In genomic region chr5:54073291-54073690, GRCm38 (mm10) we compare ENCODE assay signal across 10 mouse cellular contexts.
DNase-seq lines count a peak whose midpoint lies in the region; ATAC-seq lines count a peak whose summit lies in the region.
"Had no signal": no experiment of that assay in that cellular context is flagged by ENCODE, and none has a peak within 500 bp of the region (broad histone marks: within the 10 kb centered on the region; RNA-seq: fewer than 3 reads in every experiment).

No protein-coding gene starts in this region.

- DNase-seq in forebrain, embryonic 14.5 days (ENCODE audit: low spot score), result peak; percentile 54
- peak; percentile 37 for DNase-seq in layer of hippocampus, adult 11-12 months (ENCODE audit: low spot score)
- no peak for DNase-seq in layer of hippocampus, postnatal 10 days (ENCODE audit: low spot score in 2 of 2)
- peak; percentile 19 for DNase-seq in testis, postnatal 14 days (ENCODE audit: low spot score)
- DNase-seq in testis, postnatal 10 days (ENCODE audit: low spot score), result no peak
- no peak for DNase-seq in ovary, postnatal 14 days (ENCODE audit: low spot score)
- no peak for DNase-seq in urinary bladder, adult 2 months (ENCODE audit: low spot score)
- DNase-seq: adrenal gland, adult 2 months had no signal

- no peak overlapping the region for H3K9ac ChIP-seq in forebrain, embryonic 14.5 days (ENCODE audit: low read length)
- H3K9ac ChIP-seq in forebrain, embryonic 12.5 days, result no peak overlapping the region

- no peaks in the 10 kb centered on the region for H3K36me3 ChIP-seq in forebrain, embryonic 14.5 days (ENCODE audit: control insufficient read depth, insufficient read depth, low read length)
- no peaks in the 10 kb centered on the region for H3K36me3 ChIP-seq in forebrain, embryonic 12.5 days (replicated peaks)

- H3K4me2 ChIP-seq in forebrain, embryonic 14.5 days (ENCODE audit: low read length), result no peak overlapping the region
- H3K4me2 ChIP-seq in forebrain, embryonic 12.5 days, result no peak overlapping the region

- no peaks in the 10 kb centered on the region for H3K4me1 ChIP-seq in forebrain, embryonic 14.5 days (ENCODE audit: control insufficient read depth, insufficient read depth, low read length)
- H3K4me1 ChIP-seq in forebrain, embryonic 12.5 days, result peaks cover 6% of the 10 kb centered on the region; the same call in 1 of the 2 replicates

- ATAC-seq in forebrain, embryonic 14.5 days, result no peak
- ATAC-seq in forebrain, embryonic 12.5 days (ENCODE audit: low FRiP score), result no peak

- H3K4me3 ChIP-seq in forebrain, embryonic 14.5 days (ENCODE audit: low read depth, low read length), result no peak overlapping the region
- H3K4me3 ChIP-seq in forebrain, embryonic 12.5 days (replicated peaks), result no peak overlapping the region

- WGBS in forebrain, embryonic 14.5 days, result 3% methylated on average over 1 of the region's 1 CpGs
- WGBS in forebrain, embryonic 12.5 days, result 35% methylated on average over 1 of the region's 1 CpGs

- H3K9me3 ChIP-seq in forebrain, embryonic 14.5 days (replicated peaks; ENCODE audit: control insufficient read depth, low read length), result no peaks in the 10 kb centered on the region
- H3K9me3 ChIP-seq in forebrain, embryonic 12.5 days, result no peaks in the 10 kb centered on the region

- no peaks in the 10 kb centered on the region for H3K27me3 ChIP-seq in forebrain, embryonic 14.5 days (replicated peaks; ENCODE audit: control insufficient read depth, insufficient read depth, low read length)
- H3K27me3 ChIP-seq in forebrain, embryonic 12.5 days, result no peaks in the 10 kb centered on the region

- H3K27ac ChIP-seq in forebrain, embryonic 14.5 days (ENCODE audit: low read depth, low read length), result no peak overlapping the region
- no peak overlapping the region for H3K27ac ChIP-seq in forebrain, embryonic 12.5 days
- H3K27ac ChIP-seq: macrophage had no signal

Comparison
In these comparisons a context has a peak if more than half of its experiments do, and no peak if none do; other contexts are left out.
1. DNase-seq: peak in forebrain, embryonic 14.5 days (single experiment), layer of hippocampus, adult 11-12 months (single experiment) and testis, postnatal 14 days (single experiment); none in layer of hippocampus, postnatal 10 days (0 of 2), testis, postnatal 10 days (single experiment), ovary, postnatal 14 days (single experiment) and urinary bladder, adult 2 months (single experiment).